Mouse (Mus musculus): ENCODE measurements around the gene Arf3. TPM values are rescaled to one million over a fixed set of nuclear protein-coding genes. Genes with fewer than 3 reads are reported as not detected.
"Not testable (repeated sequence)": the region's sequence is repeated elsewhere in the genome, so short reads cannot be mapped to it uniquely, and the experiment has no call there.

The Arf3 gene
- polyA plus RNA-seq (2015; fragmentation: Nextera tagmentation; extraction: Ambion mirVana) = 41.7 and 49.3 TPM in 2 replicates

- peak within 1 kb of the TSS; percentile 99 for H3K4me3 ChIP-seq
- WGBS = under 1% methylated on average over 53 of the region's 76 CpGs
- peaks cover 15% of the 10 kb centered on the region; the same call in 1 of the 2 replicates for H3K27me3 ChIP-seq
- H3K4me2 ChIP-seq = peak within 1 kb of the TSS; percentile 76
- H3K4me1 ChIP-seq = peaks cover 20% of the 10 kb centered on the region
- H3K9me3 ChIP-seq = no peaks in the 10 kb centered on the region
- H3K9ac ChIP-seq = peak within 1 kb of the TSS; percentile 82
- H3K36me3 ChIP-seq = peaks cover 24% of the 10 kb centered on the region
- H3K27ac ChIP-seq = peak within 1 kb of the TSS; percentile 89
- peak; percentile 92 for ATAC-seq (ENCODE audit: insufficient number of reproducible peaks, low FRiP score, low TSS enrichment, low read depth)
These were observed at the start of gene Arf3 for GRCm38 (mm10) chr15:98762670-98763529. TSS of gene Arf3 (minus strand) at chr15:98763214.

GRCm38 (mm10) chr15:98810212-98810611 is 47.2 kb upstream of the Arf3 start:
- H3K4me3 ChIP-seq; H3K27ac ChIP-seq; H3K4me2 ChIP-seq; H3K9me3 ChIP-seq; ATAC-seq (ENCODE audit: insufficient number of reproducible peaks, low FRiP score, low TSS enrichment, low read depth); H3K9ac ChIP-seq: not testable (repeated sequence)
- H3K36me3 ChIP-seq = peaks cover 42% of the 10 kb centered on the region
- peaks cover 62% of the 10 kb centered on the region for H3K27me3 ChIP-seq
- 72% methylated on average over 6 of the region's 6 CpGs for WGBS
- H3K4me1 ChIP-seq = peaks cover 33% of the 10 kb centered on the region

- no peak within 1 kb of the TSS for H3K27ac ChIP-seq
- WGBS = 48% methylated on average over 3 of the region's 3 CpGs
- peaks cover 70% of the 10 kb centered on the region for H3K27me3 ChIP-seq
- no peak within 1 kb of the TSS for H3K9ac ChIP-seq
- peaks cover 37% of the 10 kb centered on the region for H3K36me3 ChIP-seq
- no peaks in the 10 kb centered on the region for H3K9me3 ChIP-seq
- ATAC-seq (ENCODE audit: insufficient number of reproducible peaks, low FRiP score, low TSS enrichment, low read depth) = no peak
- peaks cover 40% of the 10 kb centered on the region for H3K4me1 ChIP-seq
- H3K4me3 ChIP-seq = peak within 1 kb of the TSS; percentile 45
- H3K4me2 ChIP-seq = peak within 1 kb of the TSS; percentile 73
These were observed 46.4 kb upstream of the Arf3 start, which contains the start of gene Ddn for GRCm38 (mm10) chr15:98809390-98809789. TSS of gene Ddn (minus strand) at chr15:98809490.

- Histone ChIP-seq H3K27me3 (peaks cover 77% of the 10 kb centered on the region), H3K4me2 (peak overlapping the region; percentile 73; the same call in 1 of the 2 replicates), H3K9me3 (no peaks in the 10 kb centered on the region), H3K4me1 (peaks cover 42% of the 10 kb centered on the region), H3K9ac (no peak overlapping the region), H3K36me3 (peaks cover 30% of the 10 kb centered on the region), H3K27ac (no peak overlapping the region), H3K4me3 (peak overlapping the region; percentile 45; the same call in 1 of the 2 replicates)
- no peak for ATAC-seq (ENCODE audit: insufficient number of reproducible peaks, low FRiP score, low TSS enrichment, low read depth)
- 9% methylated on average over 6 of the region's 6 CpGs for WGBS
These were observed 45.7 kb upstream of the Arf3 start for GRCm38 (mm10) chr15:98808651-98809134.

- H3K9ac ChIP-seq = no peak overlapping the region
These were observed 45.1 kb upstream of the Arf3 start for GRCm38 (mm10) chr15:98807895-98808650.

GRCm38 (mm10) chr15:98806809-98807770 is 44.1 kb upstream of the Arf3 start:
- WGBS = under 1% methylated on average over 57 of the region's 58 CpGs
- Histone ChIP-seq H3K4me2 (peak overlapping the region; percentile 73), H3K4me3 (peak overlapping the region; percentile 45), H3K27me3 (peaks cover 93% of the 10 kb centered on the region), H3K9me3 (no peaks in the 10 kb centered on the region), H3K27ac (no peak overlapping the region), H3K9ac (peak overlapping the region; percentile 20; the same call in 1 of the 2 replicates), H3K4me1 (peaks cover 42% of the 10 kb centered on the region), H3K36me3 (peaks cover 15% of the 10 kb centered on the region; the same call in 1 of the 2 replicates)
- no peak for ATAC-seq (ENCODE audit: insufficient number of reproducible peaks, low FRiP score, low TSS enrichment, low read depth)

More at GRCm38 (mm10) chr15:98807895-98808650, 45.1 kb upstream of the Arf3 start:
- no peak for ATAC-seq (ENCODE audit: insufficient number of reproducible peaks, low FRiP score, low TSS enrichment, low read depth)
- Histone ChIP-seq H3K27ac (no peak overlapping the region), H3K9me3 (no peaks in the 10 kb centered on the region), H3K4me2 (peak overlapping the region; percentile 73), H3K4me3 (peak overlapping the region; percentile 45), H3K4me1 (peaks cover 42% of the 10 kb centered on the region), H3K36me3 (peaks cover 24% of the 10 kb centered on the region), H3K27me3 (peaks cover 83% of the 10 kb centered on the region)
- WGBS = 1% methylated on average over 30 of the region's 34 CpGs

- Histone ChIP-seq H3K4me1 (peaks cover 42% of the 10 kb centered on the region), H3K36me3 (peaks cover 7% of the 10 kb centered on the region; the same call in 1 of the 2 replicates), H3K4me2 (peak overlapping the region; percentile 89), H3K9me3 (no peaks in the 10 kb centered on the region), H3K4me3 (peak overlapping the region; percentile 45), H3K27ac (no peak overlapping the region), H3K9ac (no peak overlapping the region), H3K27me3 (peaks cover 100% of the 10 kb centered on the region)
- ATAC-seq (ENCODE audit: insufficient number of reproducible peaks, low FRiP score, low TSS enrichment, low read depth) = no peak
- 15% methylated on average over 30 of the region's 30 CpGs for WGBS
These were observed 43.2 kb upstream of the Arf3 start for GRCm38 (mm10) chr15:98806071-98806808.

- peaks cover 100% of the 10 kb centered on the region for H3K27me3 ChIP-seq
- H3K36me3 ChIP-seq = no peaks in the 10 kb centered on the region
- H3K9ac ChIP-seq = peak overlapping the region; percentile 31
- no peak overlapping the region for H3K27ac ChIP-seq
- no peak for ATAC-seq (ENCODE audit: insufficient number of reproducible peaks, low FRiP score, low TSS enrichment, low read depth)
- H3K4me3 ChIP-seq = peak overlapping the region; percentile 45
- H3K4me1 ChIP-seq = peaks cover 42% of the 10 kb centered on the region
- H3K4me2 ChIP-seq = peak overlapping the region; percentile 89
- no peaks in the 10 kb centered on the region for H3K9me3 ChIP-seq
- WGBS = under 1% methylated on average over 64 of the region's 64 CpGs
These were observed 42.5 kb upstream of the Arf3 start for GRCm38 (mm10) chr15:98805324-98806040.

GRCm38 (mm10) chr15:98804054-98804453 is 41.0 kb upstream of the Arf3 start:
- Histone ChIP-seq H3K4me1 (peaks cover 42% of the 10 kb centered on the region), H3K36me3 (no peaks in the 10 kb centered on the region), H3K4me2 (peak overlapping the region; percentile 37), H3K27me3 (peaks cover 100% of the 10 kb centered on the region), H3K9ac (no peak overlapping the region), H3K4me3 (peak overlapping the region; percentile 22), H3K9me3 (no peaks in the 10 kb centered on the region), H3K27ac (no peak overlapping the region)
- under 1% methylated on average over 32 of the region's 32 CpGs for WGBS
- no peak for ATAC-seq (ENCODE audit: insufficient number of reproducible peaks, low FRiP score, low TSS enrichment, low read depth)

- no peak for ATAC-seq (ENCODE audit: insufficient number of reproducible peaks, low FRiP score, low TSS enrichment, low read depth)
- H3K36me3 ChIP-seq = no peaks in the 10 kb centered on the region
- no peak overlapping the region for H3K4me2 ChIP-seq
- H3K9ac ChIP-seq = no peak overlapping the region
- H3K4me1 ChIP-seq = peaks cover 36% of the 10 kb centered on the region
- peaks cover 100% of the 10 kb centered on the region for H3K27me3 ChIP-seq
- no peaks in the 10 kb centered on the region for H3K9me3 ChIP-seq
- H3K4me3 ChIP-seq = no peak overlapping the region
- 6% methylated on average over 8 of the region's 8 CpGs for WGBS
- no peak overlapping the region for H3K27ac ChIP-seq
These were observed 39.9 kb upstream of the Arf3 start for GRCm38 (mm10) chr15:98802926-98803325.
